Comparison of ENCODE assay signal across 14 mouse cellular contexts in genomic region chr5:103620301-103620973, GRCm38 (mm10). TPM values are rescaled to one million over a fixed set of nuclear protein-coding genes. Genes with fewer than 3 reads are reported as not detected.
DNase-seq lines count a peak whose midpoint lies in the region; ATAC-seq and TF ChIP-seq lines count a peak whose summit lies in the region.
"Had no signal": no experiment of that assay in that cellular context is flagged by ENCODE, and none has a peak within 500 bp of the region (broad histone marks: within the 10 kb centered on the region; RNA-seq: fewer than 3 reads in every experiment).

No protein-coding gene starts in this region.

- no peak overlapping the region for H3K4me2 ChIP-seq in heart, embryonic 11.5 days
- H3K4me2 ChIP-seq in heart, embryonic 16.5 days (ENCODE audit: low read depth, low read length): peak overlapping the region; percentile 18
- H3K4me2 ChIP-seq in lung, postnatal 0 days (replicated peaks; ENCODE audit: low read depth, low read length): no peak overlapping the region
- no peak overlapping the region for H3K4me2 ChIP-seq in midbrain, postnatal 0 days (ENCODE audit: low read depth, low read length, poor library complexity, severe bottlenecking)

- H3K4me1 ChIP-seq in heart, embryonic 11.5 days (ENCODE audit: control insufficient read depth, insufficient read depth, low read length): no peaks in the 10 kb centered on the region
- peaks cover 22% of the 10 kb centered on the region for H3K4me1 ChIP-seq in heart, embryonic 16.5 days (ENCODE audit: control insufficient read depth, insufficient read depth, low read length)
- peaks cover 28% of the 10 kb centered on the region; the same call in 1 of the 2 replicates for H3K4me1 ChIP-seq in lung, postnatal 0 days (ENCODE audit: insufficient read depth, low read depth, low read length)
- no peaks in the 10 kb centered on the region for H3K4me1 ChIP-seq in midbrain, postnatal 0 days (ENCODE audit: insufficient read depth, low read length)

- TF ChIP-seq EP300 in lung, postnatal 0 days (IDR thresholded peaks at IDR 0.05): peak; percentile 100

- ATAC-seq in heart, embryonic 11.5 days (replicated peaks; ENCODE audit: insufficient number of reproducible peaks, low FRiP score, low TSS enrichment): no peak
- peak; percentile 55 for ATAC-seq in Patski
- peak; percentile 75 for ATAC-seq in heart, embryonic 16.5 days (replicated peaks; ENCODE audit: extremely low read depth, insufficient read depth, low FRiP score)
- ATAC-seq in lung, postnatal 0 days: peak; percentile 97
- ATAC-seq in midbrain, postnatal 0 days (ENCODE audit: low FRiP score): no peak
- ATAC-seq: midbrain, embryonic 16.5 days had no signal

- peak; percentile 97 for DNase-seq in heart, adult 11 months
- DNase-seq in Patski (ENCODE audit: low read depth, low spot score): no peak
- peak; percentile 99 for DNase-seq in lung, postnatal 0 days (ENCODE audit: low spot score)
- no peak for DNase-seq in thymus, postnatal 10 days (ENCODE audit: low spot score in 2 of 2)
- DNase-seq in midbrain, postnatal 0 days (ENCODE audit: low spot score): no peak
- no peak for DNase-seq in cerebellum, adult 8-10 months
- DNase-seq: adrenal gland, adult 2 months had no signal

- H3K4me3 ChIP-seq in heart, embryonic 11.5 days (ENCODE audit: low read depth, low read length): no peak overlapping the region
- H3K4me3 ChIP-seq in heart, embryonic 16.5 days (ENCODE audit: low read length): no peak overlapping the region
- H3K4me3 ChIP-seq in lung, postnatal 0 days (ENCODE audit: low read depth, low read length): no peak overlapping the region
- no peak overlapping the region for H3K4me3 ChIP-seq in midbrain, postnatal 0 days (ENCODE audit: low read depth, low read length)

- 48% methylated on average over 12 of the region's 12 CpGs for WGBS in heart, embryonic 11.5 days (ENCODE audit: insufficient replicate concordance)
- whole genome bisulfite sequencing in heart, embryonic 16.5 days: 34% methylated on average over 12 of the region's 12 CpGs
- 26% methylated on average over 12 of the region's 12 CpGs for WGBS in lung, postnatal 0 days
- WGBS in midbrain, postnatal 0 days: 83% methylated on average over 12 of the region's 12 CpGs

- H3K27me3 ChIP-seq in heart, embryonic 11.5 days (ENCODE audit: control insufficient read depth, insufficient read depth, low read length): no peaks in the 10 kb centered on the region
- H3K27me3 ChIP-seq in Patski: no peaks in the 10 kb centered on the region
- no peaks in the 10 kb centered on the region for H3K27me3 ChIP-seq in heart, embryonic 16.5 days (ENCODE audit: control insufficient read depth, insufficient read depth, low read length)
- H3K27me3 ChIP-seq in lung, postnatal 0 days (replicated peaks; ENCODE audit: insufficient read depth, low read length): no peaks in the 10 kb centered on the region
- H3K27me3 ChIP-seq in midbrain, postnatal 0 days (ENCODE audit: insufficient read depth, low read length): no peaks in the 10 kb centered on the region
- H3K27me3 ChIP-seq: CH12.LX had no signal

- H3K9ac ChIP-seq in heart, embryonic 11.5 days (ENCODE audit: low read depth, low read length): no peak overlapping the region
- no peak overlapping the region for H3K9ac ChIP-seq in heart, embryonic 16.5 days (ENCODE audit: low read length)
- H3K9ac ChIP-seq in lung, postnatal 0 days (replicated peaks; ENCODE audit: low read depth): no peak overlapping the region
- H3K9ac ChIP-seq in midbrain, postnatal 0 days (replicated peaks; ENCODE audit: low read length, poor library complexity, severe bottlenecking): no peak overlapping the region

- CTCF ChIA-PET in Patski (lab: Charles Lee): interaction anchor here (1.2 to 1.5 kb wide), 3 partner anchors 9 to 34 kb away, joined by 3 to 5 read pairs (median 4); no protein-coding TSS in a partner anchor

- TF ChIP-seq CTCF in Patski (IDR thresholded peaks at IDR 0.05): no peak
- no peak for TF ChIP-seq CTCF in lung, postnatal 0 days (IDR thresholded peaks at IDR 0.05)
- no peak for TF ChIP-seq CTCF in midbrain, postnatal 0 days (IDR thresholded peaks at IDR 0.05)

- no peaks in the 10 kb centered on the region for H3K36me3 ChIP-seq in heart, embryonic 11.5 days (ENCODE audit: control insufficient read depth, insufficient read depth, low read length)
- H3K36me3 ChIP-seq in heart, embryonic 16.5 days (ENCODE audit: control insufficient read depth, insufficient read depth): no peaks in the 10 kb centered on the region
- no peaks in the 10 kb centered on the region for H3K36me3 ChIP-seq in lung, postnatal 0 days (ENCODE audit: insufficient read depth, low read length)
- no peaks in the 10 kb centered on the region for H3K36me3 ChIP-seq in midbrain, postnatal 0 days (ENCODE audit: insufficient read depth, low read length)

- no peaks in the 10 kb centered on the region for H3K9me3 ChIP-seq in heart, embryonic 11.5 days (replicated peaks; ENCODE audit: control insufficient read depth, low read length)
- H3K9me3 ChIP-seq in heart, embryonic 16.5 days (replicated peaks; ENCODE audit: control insufficient read depth, low read length): no peaks in the 10 kb centered on the region
- no peaks in the 10 kb centered on the region for H3K9me3 ChIP-seq in lung, postnatal 0 days (ENCODE audit: low read length)
- H3K9me3 ChIP-seq in midbrain, postnatal 0 days (ENCODE audit: low read length): no peaks in the 10 kb centered on the region

- POLR2A ChIA-PET in Patski (lab: Charles Lee): interaction anchor here (1.1 kb wide), 1 partner anchor 24 kb away, joined by 3 read pairs; no protein-coding TSS in a partner anchor

- no peak overlapping the region for H3K27ac ChIP-seq in heart, embryonic 11.5 days (ENCODE audit: low read depth, low read length)
- H3K27ac ChIP-seq in heart, embryonic 16.5 days (ENCODE audit: low read length): peak overlapping the region; percentile 73
- peak overlapping the region; percentile 89 for H3K27ac ChIP-seq in lung, postnatal 0 days (ENCODE audit: low read length)
- H3K27ac ChIP-seq in midbrain, postnatal 0 days (ENCODE audit: low read depth, low read length): no peak overlapping the region

- in situ Hi-C loops in Patski (cut with MboI; ENCODE audit: low pct_unique_long_range_greater_than_20kb): no loop called here

RNA-seq across cellular contexts. Expression of gene Slc10a6, which starts 8.8 kb away (rescaled TPM):
- 0.19 TPM in 1 of 2 replicates, not detected in the other for polyA plus RNA-seq in heart, embryonic 11.5 days (2014; fragmentation: Nextera tagmentation; extraction: Ambion mirVana)
- polyA plus RNA-seq in Patski (2021): not detected
- 2.2 and 2.5 TPM in 2 replicates for polyA plus RNA-seq in heart, embryonic 16.5 days (2015; fragmentation: Nextera tagmentation; extraction: Ambion mirVana)
- 6.9 and 13.8 TPM in 2 replicates for polyA plus RNA-seq in lung, postnatal 0 days (2015; fragmentation: Nextera tagmentation; extraction: Ambion mirVana)
- 1.7 TPM in 1 of 2 replicates, not detected in the other for total RNA-seq in midbrain, postnatal 0 days (2014; rRNA removed)
- polyA plus RNA-seq in midbrain, postnatal 0 days (2015; fragmentation: Nextera tagmentation; extraction: Ambion mirVana): not detected in 2 replicates
- total RNA-seq: CH12.LX; common myeloid progenitor, adult 5-6 weeks; granulocyte monocyte progenitor cell, adult 5-6 weeks had no signal

RNA-seq across cellular contexts. Expression of gene 1700016H13Rik, which starts 35.4 kb away (rescaled TPM):
- not detected in 2 replicates for polyA plus RNA-seq in heart, embryonic 11.5 days (2014; fragmentation: Nextera tagmentation; extraction: Ambion mirVana)
- not detected for polyA plus RNA-seq in Patski (2021)
- polyA plus RNA-seq in heart, embryonic 16.5 days (2015; fragmentation: Nextera tagmentation; extraction: Ambion mirVana): 0.24 and 0.35 TPM in 2 replicates
- polyA plus RNA-seq in lung, postnatal 0 days (2015; fragmentation: Nextera tagmentation; extraction: Ambion mirVana): 1.3 and 1.5 TPM in 2 replicates
- total RNA-seq in midbrain, postnatal 0 days (2014; rRNA removed): 0.61 TPM in 1 of 2 replicates, not detected in the other
- 0.25 and 0.30 TPM in 2 replicates for polyA plus RNA-seq in midbrain, postnatal 0 days (2015; fragmentation: Nextera tagmentation; extraction: Ambion mirVana)
- total RNA-seq: adrenal gland, adult 2 months; CH12.LX; common myeloid progenitor, adult 5-6 weeks had no signal
- polyA plus RNA-seq: adrenal gland, adult 2 months; spleen, adult 2 months had no signal

Comparison
In these comparisons a context has a peak if more than half of its experiments do, and no peak if none do; other contexts are left out.
1. ATAC-seq: peak in Patski (single experiment), heart, embryonic 16.5 days (single experiment) and lung, postnatal 0 days (single experiment); none in heart, embryonic 11.5 days (single experiment) and midbrain, postnatal 0 days (single experiment).
2. H3K27ac ChIP-seq: peak in heart, embryonic 16.5 days (single experiment) and lung, postnatal 0 days (single experiment); none in heart, embryonic 11.5 days (single experiment) and midbrain, postnatal 0 days (single experiment).
3. DNase-seq: peak in heart, adult 11 months (single experiment) and lung, postnatal 0 days (single experiment); none in Patski (single experiment), thymus, postnatal 10 days (0 of 2), midbrain, postnatal 0 days (single experiment) and cerebellum, adult 8-10 months (single experiment).